Mouse (Mus musculus) layer of hippocampus, adult 6 months (tissue): Measurements from ENCODE around the gene Agbl3. TPM values are rescaled to one million over a fixed set of nuclear protein-coding genes. Genes with fewer than 3 reads are reported as not detected.

ENCODE experiments used
- long read RNA-seq, 2 experiments: library from polyadenylated mRNA; unstranded; transcript quantifications; one replicate each; pipeline ENCODE4 v2.0.0; 2019 to 2020
- polyA plus RNA-seq: library from polyadenylated mRNA; unstranded; fragments of <200 nt; fragmentation: Nextera tagmentation; gene quantifications from 2 replicates; pipeline ENCODE4 v1.2.3, GENCODE M21; 2021

The Agbl3 gene
- 18.3 and 19.6 TPM in 2 replicates for polyA plus RNA-seq
- long read RNA-seq, experiment 1, transcript Agbl3-203 (4 exons, 805 nt) = major isoform, 7 of 10 reads
- long read RNA-seq, experiment 1, partial matches to known transcripts = 0 of 10 reads
- long read RNA-seq, experiment 1, other reads (novel, unspliced or antisense) = 3 of 10 reads
- long read RNA-seq, experiment 2, transcript Agbl3-203 (4 exons, 805 nt) = major isoform, 17 of 23 reads
- long read RNA-seq, experiment 2, partial matches to known transcripts = 1 of 23 reads
- long read RNA-seq, experiment 2, other reads (novel, unspliced or antisense) = 2 of 23 reads

GRCm38 (mm10) chr6:34780231-34780942 lies at the start of gene Agbl3:
TSS of gene Agbl3 (plus strand) at chr6:34780432.

GRCm38 (mm10) chr6:34862791-34863403 lies 82.7 kb downstream of the Agbl3 start, which contains the start of gene Tmem140:
TSS of gene Tmem140 (plus strand) at chr6:34863146.

GRCm38 (mm10) chr6:34877509-34878321 lies 97.5 kb downstream of the Agbl3 start, which contains the start of gene Cyren:
TSS of gene Cyren (minus strand) at chr6:34878060.

Other genes starting within 250 kb of the Agbl3 start
- gene Cald1, start 181.9 kb upstream of the Agbl3 start, polyA plus RNA-seq = 23.1 and 24.1 TPM in 2 replicates
- 1.3 and 1.9 TPM in 2 replicates for gene Tmem140, start 82.7 kb downstream of the Agbl3 start, polyA plus RNA-seq
- 1.8 and 2.5 TPM in 2 replicates for gene Cyren, start 97.6 kb downstream of the Agbl3 start, polyA plus RNA-seq
- gene Wdr91, start 130.4 kb downstream of the Agbl3 start, polyA plus RNA-seq = 17.0 and 18.5 TPM in 2 replicates
- not detected in 2 replicates for gene Stra8, start 139.7 kb downstream of the Agbl3 start, polyA plus RNA-seq
- gene Slc23a4, start 208.0 kb downstream of the Agbl3 start, polyA plus RNA-seq = 0.08 and 0.15 TPM in 2 replicates